Mouse (Mus musculus) forebrain, embryonic 10.5 days (tissue): ENCODE measurements around the gene Lrrc63. TPM values are rescaled to one million over a fixed set of nuclear protein-coding genes. Genes with fewer than 3 reads are reported as not detected.
A peak's percentile ranks its signal among the peaks of the same experiment; 100 is the strongest.

Experiments used
- DNase-seq: peaks from one replicate; pipeline ENCODE4 v3.0.0-alpha.2; 2017; ENCODE audit warnings: low spot score; ENCODE audit errors: extremely low spot score
- H3K27ac ChIP-seq: fragments of 300-500 bp; sonication (generic); 2 replicates; pipeline ENCODE4 v1.5.1; 2016; ENCODE audit warnings: mild to moderate bottlenecking
- H3K27me3 ChIP-seq: fragments of 300-500 bp; sonication (generic); 2 replicates; pipeline ENCODE4 v1.6.1; 2016; ENCODE audit warnings: mild to moderate bottlenecking; ENCODE audit not compliant: poor library complexity, severe bottlenecking
- H3K36me3 ChIP-seq: fragments of 300-500 bp; sonication (generic); replicated peaks from 2 replicates; pipeline ENCODE4 v1.6.1; 2016; ENCODE audit warnings: mild to moderate bottlenecking, moderate library complexity
- H3K4me1 ChIP-seq: fragments of 300-500 bp; sonication (generic); 2 replicates; pipeline ENCODE4 v1.6.1; 2016
- H3K4me3 ChIP-seq: fragments of 300-500 bp; sonication (generic); 2 replicates; pipeline ENCODE4 v1.5.1; 2016; ENCODE audit warnings: mild to moderate bottlenecking, moderate library complexity
- H3K9me3 ChIP-seq: fragments of 300-500 bp; sonication (generic); 2 replicates; pipeline ENCODE4 v1.6.1; 2016; ENCODE audit warnings: mild to moderate bottlenecking, moderate library complexity
- WGBS: fragments of 180-500 bp; shearing (Covaris S2); methylation state at CpG from one replicate; pipeline ENCODE4 v1.1.7; 2016; 5-methylcytosine and 5-hydroxymethylcytosine counted together
- polyA plus RNA-seq: library from polyadenylated mRNA; unstranded; fragments of >200 nt; fragmentation: Nextera tagmentation; extraction: Ambion mirVana; gene quantifications from 2 replicates; pipeline ENCODE4 v1.2.1, GENCODE M21; 2016

Lrrc63 gene
- polyA plus RNA-seq: 0.11 and 0.17 TPM in 2 replicates

DNA sequence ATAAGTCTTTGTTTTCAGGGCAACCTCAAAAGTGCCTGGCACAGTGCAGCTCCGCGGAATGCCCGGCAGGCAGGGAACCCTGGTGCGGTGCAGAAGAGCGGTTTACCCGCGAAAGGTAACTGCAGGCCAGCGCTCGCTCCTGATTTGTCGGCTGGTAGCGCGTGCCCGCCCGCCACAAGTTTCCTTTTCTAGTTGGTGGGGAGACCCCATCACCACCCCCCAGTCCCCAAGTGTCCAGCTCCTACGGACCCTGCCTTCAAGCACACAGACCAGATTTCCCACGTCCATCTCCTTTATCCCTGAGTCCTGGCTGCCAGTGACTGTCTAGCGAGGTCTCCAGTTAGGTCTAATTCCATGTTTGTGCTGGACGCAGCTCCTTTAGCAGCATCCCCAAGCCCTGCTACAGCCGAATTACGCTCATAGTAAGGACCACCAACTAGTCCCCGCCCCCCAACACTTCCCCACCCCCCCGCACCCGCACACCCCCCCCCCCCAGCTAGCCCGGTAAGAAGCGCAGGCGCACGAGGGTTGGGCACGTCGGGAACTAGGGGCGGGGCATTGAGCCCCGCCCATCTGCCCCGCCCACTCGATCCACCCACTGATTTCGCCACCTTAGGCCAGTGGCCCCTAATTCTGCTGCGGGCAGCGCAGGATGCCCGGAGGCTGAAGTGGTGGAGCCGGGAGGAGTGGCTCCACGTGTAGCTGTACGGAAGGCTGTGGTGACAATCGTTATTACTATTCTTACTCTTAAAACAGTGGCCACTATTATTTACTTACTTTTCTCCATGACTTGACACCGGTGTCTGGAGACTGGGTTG lies at the start of gene Lrrc63, which contains the start of gene Lcp1:
Lrrc63 (minus strand) TSS at position 381 of the 818 bp plus-strand sequence.
Lcp1 (plus strand) TSS at position 601 of the 818 bp plus-strand sequence.
- H3K4me3 ChIP-seq: peak within 1 kb of the TSS; percentile 69
- DNase-seq: peak; percentile 87
- peak within 1 kb of the TSS; percentile 86 for H3K27ac ChIP-seq
- peaks cover 20% of the 10 kb centered on the region for H3K27me3 ChIP-seq
- H3K4me1 ChIP-seq: peaks cover 15% of the 10 kb centered on the region; the same call in 1 of the 2 replicates
- WGBS: under 1% methylated on average over 42 of the region's 42 CpGs
- H3K9me3 ChIP-seq: no peaks in the 10 kb centered on the region
- H3K36me3 ChIP-seq: no peaks in the 10 kb centered on the region

DNA sequence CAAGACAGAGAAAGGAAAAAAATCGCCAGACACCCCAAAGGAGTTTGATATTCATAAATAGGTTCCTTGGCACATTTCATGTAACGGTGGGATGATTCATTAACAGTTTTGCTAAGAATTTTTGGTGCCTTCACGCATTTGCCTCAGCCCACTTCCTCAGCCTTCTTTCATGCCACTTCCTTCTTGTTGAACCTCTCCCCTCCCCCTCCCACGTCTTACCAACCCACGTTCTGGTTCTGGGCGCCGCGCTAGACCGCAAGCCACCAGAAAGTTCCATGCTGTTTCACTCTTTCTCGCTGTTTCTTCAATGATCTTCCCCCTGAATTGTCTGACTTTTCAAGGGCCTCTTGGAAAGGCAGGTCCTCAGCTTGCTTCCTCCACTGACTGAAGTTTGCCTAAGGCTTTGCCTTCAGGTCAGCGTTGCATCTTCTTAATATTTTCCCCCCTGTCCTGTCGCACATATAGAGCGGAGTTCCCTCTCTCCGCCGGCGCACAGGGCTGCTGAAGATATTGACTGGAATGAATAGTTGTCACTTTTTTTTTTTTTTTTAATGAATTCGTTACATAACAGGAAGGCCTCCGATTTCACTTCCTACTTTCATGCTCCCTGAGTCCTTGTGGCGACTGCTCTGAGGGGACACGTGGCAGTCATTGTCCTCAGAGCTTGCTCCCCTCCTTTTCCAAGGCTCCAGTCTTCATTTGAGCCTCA lies 48.7 kb upstream of the Lrrc63 start:
- DNase-seq: no peak
- Histone ChIP-seq H3K9me3 (no peaks in the 10 kb centered on the region), H3K27ac (no peak overlapping the region), H3K36me3 (no peaks in the 10 kb centered on the region), H3K4me1 (peaks cover 7% of the 10 kb centered on the region), H3K27me3 (no peaks in the 10 kb centered on the region), H3K4me3 (no peak overlapping the region)
- WGBS: 87% methylated on average over 20 of the region's 20 CpGs

- Histone ChIP-seq H3K4me3 (no peak overlapping the region), H3K9me3 (no peaks in the 10 kb centered on the region), H3K36me3 (no peaks in the 10 kb centered on the region), H3K27ac (no peak overlapping the region), H3K4me1 (peaks cover 7% of the 10 kb centered on the region), H3K27me3 (no peaks in the 10 kb centered on the region)
- WGBS: 85% methylated on average over 10 of the region's 10 CpGs
- DNase-seq: no peak
Measured at GRCm38 (mm10) chr14:75178801-75179211, 48.1 kb upstream of the Lrrc63 start.

- no peaks in the 10 kb centered on the region for H3K27me3 ChIP-seq
- H3K4me3 ChIP-seq: no peak overlapping the region
- no peaks in the 10 kb centered on the region for H3K36me3 ChIP-seq
- no peaks in the 10 kb centered on the region for H3K9me3 ChIP-seq
- no peak overlapping the region for H3K27ac ChIP-seq
- 83% methylated on average over 14 of the region's 14 CpGs for WGBS
- H3K4me1 ChIP-seq: peaks cover 7% of the 10 kb centered on the region
- DNase-seq: no peak
Measured at GRCm38 (mm10) chr14:75178384-75178793, 47.7 kb upstream of the Lrrc63 start.

DNA sequence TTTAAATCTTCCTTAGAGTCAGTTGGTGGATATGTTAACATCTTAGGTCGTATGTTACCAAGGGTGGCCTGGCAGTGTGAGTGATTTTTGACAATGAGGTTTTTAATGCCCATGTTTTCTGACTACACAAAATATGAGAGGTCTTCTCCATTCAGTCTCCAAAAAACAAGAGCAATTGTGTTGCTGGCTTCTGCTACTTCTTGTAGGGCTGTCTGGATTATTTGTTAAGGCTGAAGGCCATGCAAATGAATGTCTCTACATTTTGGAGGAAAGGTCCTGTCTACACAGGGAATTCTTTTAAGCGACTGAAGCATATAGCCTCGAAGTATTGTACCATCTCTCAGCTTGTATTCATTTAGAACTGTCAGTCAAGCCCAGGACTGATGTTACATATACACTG lies 46.7 kb upstream of the Lrrc63 start:
- Histone ChIP-seq H3K4me3 (no peak overlapping the region), H3K36me3 (no peaks in the 10 kb centered on the region), H3K27me3 (no peaks in the 10 kb centered on the region), H3K4me1 (peaks cover 10% of the 10 kb centered on the region), H3K9me3 (no peaks in the 10 kb centered on the region), H3K27ac (no peak overlapping the region)
- WGBS: 82% methylated on average over 3 of the region's 3 CpGs
- DNase-seq: no peak

DNA sequence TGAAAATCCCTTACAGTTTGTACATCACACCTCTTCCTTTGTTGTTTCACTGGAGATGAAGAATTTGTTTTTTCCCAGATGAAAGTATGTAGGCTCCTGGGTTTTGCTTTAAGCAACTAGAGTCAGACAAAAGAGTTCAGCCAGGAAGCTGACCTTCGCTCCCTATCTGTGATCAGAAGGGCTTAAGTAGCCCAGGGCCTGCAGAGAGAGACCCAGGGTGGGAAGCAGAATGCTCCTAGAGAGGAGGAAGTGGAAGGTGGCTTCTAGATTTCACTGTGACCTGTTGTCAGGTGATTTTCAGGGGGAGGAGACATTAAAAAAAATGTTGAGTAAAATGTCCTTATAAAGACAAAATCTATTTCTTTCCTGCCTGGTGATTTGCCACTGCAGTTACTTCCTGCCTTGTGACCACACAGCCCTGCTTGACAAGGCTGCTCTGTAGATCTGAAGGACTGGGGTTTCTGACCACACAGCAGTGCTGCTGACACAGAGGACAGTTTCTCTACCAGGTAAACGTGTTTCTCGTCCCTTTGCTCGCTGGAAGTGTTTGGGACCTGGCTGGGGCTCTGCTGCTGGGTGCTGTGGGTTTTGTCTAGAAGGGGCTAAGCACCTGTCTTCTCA lies 45.9 kb upstream of the Lrrc63 start:
- no peak overlapping the region for H3K27ac ChIP-seq
- WGBS: 71% methylated on average over 4 of the region's 4 CpGs
- no peaks in the 10 kb centered on the region for H3K9me3 ChIP-seq
- H3K4me1 ChIP-seq: peaks cover 10% of the 10 kb centered on the region
- H3K27me3 ChIP-seq: no peaks in the 10 kb centered on the region
- H3K36me3 ChIP-seq: no peaks in the 10 kb centered on the region
- no peak overlapping the region for H3K4me3 ChIP-seq
- DNase-seq: no peak

- H3K36me3 ChIP-seq: no peaks in the 10 kb centered on the region
- H3K4me3 ChIP-seq: no peak overlapping the region
- no peak for DNase-seq
- no peaks in the 10 kb centered on the region for H3K27me3 ChIP-seq
- H3K27ac ChIP-seq: no peak overlapping the region
- 88% methylated on average over 7 of the region's 7 CpGs for WGBS
- no peaks in the 10 kb centered on the region for H3K9me3 ChIP-seq
- peaks cover 10% of the 10 kb centered on the region for H3K4me1 ChIP-seq
Measured at GRCm38 (mm10) chr14:75175781-75176180, 45.1 kb upstream of the Lrrc63 start.

DNA sequence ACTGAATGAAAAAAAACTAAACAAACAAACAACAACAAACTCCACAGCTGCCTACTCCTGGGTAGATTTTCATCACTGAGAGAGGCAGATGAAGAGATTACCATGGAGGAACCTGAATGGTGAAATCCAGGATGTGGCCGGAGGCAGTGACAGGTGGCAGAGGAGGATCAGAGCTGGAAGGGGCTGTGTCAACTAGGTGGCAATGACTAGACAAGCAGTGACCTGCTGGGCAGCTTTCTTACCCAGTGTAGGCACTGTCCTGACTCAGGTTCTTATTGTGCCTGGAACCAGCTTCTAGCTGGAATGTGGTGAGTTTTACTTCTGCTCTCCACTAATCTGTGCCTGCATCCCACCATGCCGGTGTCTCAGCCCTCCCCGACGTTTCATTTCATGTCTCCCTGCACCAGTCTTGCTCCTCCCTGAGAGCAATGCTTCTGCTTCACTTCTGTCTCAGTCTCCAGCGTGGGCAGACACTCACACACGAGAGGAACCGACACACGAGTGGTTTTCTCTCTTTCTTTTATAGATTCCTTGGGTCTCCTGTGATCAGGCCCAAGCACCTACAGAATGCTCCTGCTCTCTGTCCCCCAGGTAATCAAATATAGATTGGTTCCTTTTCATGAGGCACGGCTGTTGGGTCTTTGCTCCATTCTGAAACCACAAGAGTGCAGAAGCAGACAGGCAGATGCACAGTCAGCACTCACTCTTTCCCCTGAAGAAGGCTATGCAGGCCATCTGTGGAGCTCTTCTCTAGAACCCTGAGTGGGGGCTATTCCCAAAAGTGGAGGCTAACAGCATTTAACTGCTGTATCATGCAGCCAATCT lies 44.3 kb upstream of the Lrrc63 start:
- H3K27ac ChIP-seq: no peak overlapping the region
- H3K9me3 ChIP-seq: no peaks in the 10 kb centered on the region
- WGBS: 86% methylated on average over 9 of the region's 9 CpGs
- peaks cover 10% of the 10 kb centered on the region for H3K4me1 ChIP-seq
- H3K4me3 ChIP-seq: no peak overlapping the region
- H3K27me3 ChIP-seq: no peaks in the 10 kb centered on the region
- DNase-seq: no peak
- H3K36me3 ChIP-seq: no peaks in the 10 kb centered on the region

GRCm38 (mm10) chr14:75174296-75174695 lies 43.6 kb upstream of the Lrrc63 start:
- Histone ChIP-seq H3K4me1 (peaks cover 10% of the 10 kb centered on the region), H3K27me3 (no peaks in the 10 kb centered on the region), H3K4me3 (no peak overlapping the region), H3K27ac (no peak overlapping the region), H3K9me3 (no peaks in the 10 kb centered on the region), H3K36me3 (no peaks in the 10 kb centered on the region)
- DNase-seq: no peak
- 88% methylated on average over 8 of the region's 8 CpGs for WGBS

DNA sequence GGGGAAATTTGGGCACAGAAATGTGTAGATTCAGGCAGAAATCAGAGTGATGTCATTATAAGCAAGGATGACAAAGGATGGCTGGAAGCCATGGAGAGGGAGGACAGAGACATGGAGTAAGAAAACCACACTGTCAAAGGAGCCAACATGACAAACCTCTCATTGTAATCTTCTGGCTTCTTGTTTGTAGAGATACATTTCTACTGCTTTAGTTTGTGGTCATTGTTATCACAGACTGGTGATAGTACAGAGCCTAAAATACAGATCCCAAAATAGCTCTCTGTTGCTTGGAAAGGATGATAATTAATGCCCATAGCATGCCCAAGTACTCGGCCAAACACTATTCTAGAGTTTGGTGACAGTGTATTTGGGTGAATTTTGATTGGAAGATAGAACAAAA lies 39.9 kb upstream of the Lrrc63 start:
- Histone ChIP-seq H3K9me3 (no peaks in the 10 kb centered on the region), H3K27me3 (no peaks in the 10 kb centered on the region), H3K4me1 (0 out of 2 replicates have a peak, but pooled peaks cover 3% of the 10 kb centered on the region), H3K27ac (no peak overlapping the region), H3K36me3 (no peaks in the 10 kb centered on the region), H3K4me3 (no peak overlapping the region)
- WGBS: 87% methylated on average over 1 of the region's 1 CpGs
- no peak for DNase-seq

DNA sequence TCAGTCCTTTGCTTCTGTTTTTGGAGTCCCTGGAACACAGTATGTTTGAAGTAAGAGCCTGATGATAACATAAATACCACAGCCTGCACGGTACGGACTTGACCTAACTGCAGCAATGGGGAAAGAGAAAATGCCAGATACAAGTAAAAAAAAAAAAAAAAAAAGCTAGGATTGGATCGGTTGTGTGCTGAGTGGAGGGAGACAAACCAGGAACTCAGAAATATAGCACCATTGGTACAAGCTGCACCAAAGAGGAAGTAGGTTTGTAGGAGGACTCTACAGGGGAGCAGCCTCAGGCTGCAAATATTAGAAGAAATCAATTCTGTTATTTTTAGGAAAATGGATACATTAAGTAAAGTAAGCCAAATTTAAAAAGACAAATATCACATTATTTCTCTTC lies 37.8 kb upstream of the Lrrc63 start:
- DNase-seq: no peak
- WGBS: 92% methylated on average over 3 of the region's 3 CpGs
- H3K27me3 ChIP-seq: no peaks in the 10 kb centered on the region
- H3K36me3 ChIP-seq: no peaks in the 10 kb centered on the region
- H3K4me3 ChIP-seq: no peak overlapping the region
- no peaks in the 10 kb centered on the region for H3K9me3 ChIP-seq
- no peak overlapping the region for H3K27ac ChIP-seq
- 0 out of 2 replicates have a peak, but pooled peaks cover 3% of the 10 kb centered on the region for H3K4me1 ChIP-seq

DNA sequence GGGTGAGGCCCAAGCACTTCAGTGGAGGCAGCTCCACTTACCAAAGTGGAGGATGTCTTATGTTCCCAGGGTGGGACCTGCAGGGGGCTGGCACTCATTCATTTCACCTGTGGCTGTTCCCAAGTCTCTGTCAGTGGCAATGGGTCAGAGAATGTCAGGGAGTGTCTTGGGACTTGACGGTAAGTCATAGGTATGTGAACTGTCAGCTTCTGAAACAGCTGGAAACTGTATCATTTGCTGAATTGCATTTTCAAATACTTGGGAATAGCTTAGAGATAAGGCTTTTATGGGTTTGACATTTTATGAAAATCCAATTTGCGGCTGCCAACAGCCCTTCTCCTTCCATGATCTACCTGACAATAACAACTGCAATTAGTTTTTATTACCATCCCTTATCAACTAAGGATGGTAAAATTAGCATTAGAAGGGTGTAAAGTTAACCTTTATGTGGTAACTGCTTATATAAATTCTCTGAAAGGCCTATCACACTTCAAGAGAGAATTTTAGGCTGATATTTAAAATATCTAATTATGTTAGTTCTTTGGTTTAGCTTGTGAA lies 35.0 kb upstream of the Lrrc63 start:
- Histone ChIP-seq H3K27me3 (no peaks in the 10 kb centered on the region), H3K4me1 (no peaks in the 10 kb centered on the region), H3K27ac (no peak overlapping the region), H3K36me3 (no peaks in the 10 kb centered on the region), H3K4me3 (no peak overlapping the region), H3K9me3 (no peaks in the 10 kb centered on the region)
- no peak for DNase-seq
- WGBS: 94% methylated on average over 2 of the region's 2 CpGs
